ENCODE assay signal across 15 mouse cellular contexts in the genomic region with DNA sequence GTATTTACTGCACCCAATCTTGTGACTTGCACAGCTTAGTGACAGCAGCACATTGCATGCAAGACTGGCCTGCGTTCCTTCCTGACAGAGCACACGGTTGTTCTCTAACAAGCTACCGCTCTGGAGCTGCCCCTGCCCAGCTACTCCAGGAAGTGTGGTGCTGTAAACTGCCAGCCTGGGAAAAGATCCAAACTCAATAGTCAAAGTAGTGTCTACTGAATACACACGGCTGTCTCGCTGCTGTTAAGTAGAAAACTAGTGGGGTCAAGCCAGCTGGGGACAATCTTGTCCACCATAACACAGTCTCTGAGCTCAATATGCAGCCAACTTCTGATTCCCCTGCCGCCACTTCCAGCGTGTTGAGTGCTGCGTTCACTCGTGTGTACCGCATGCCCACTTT.
DNase-seq lines count a peak whose midpoint lies in the region; ATAC-seq lines count a peak whose summit lies in the region.
"Had no signal": no experiment of that assay in that cellular context is flagged by ENCODE, and none has a peak within 500 bp of the region (broad histone marks: within the 10 kb centered on the region; RNA-seq: fewer than 3 reads in every experiment).

No protein-coding gene starts in this region.

- no peaks in the 10 kb centered on the region for H3K9me3 ChIP-seq in forebrain, embryonic 10.5 days
- no peaks in the 10 kb centered on the region for H3K9me3 ChIP-seq in forebrain, embryonic 11.5 days (ENCODE audit: control insufficient read depth, low read length)
- no peaks in the 10 kb centered on the region for H3K9me3 ChIP-seq in forebrain, embryonic 15.5 days
- H3K9me3 ChIP-seq: liver, embryonic 13.5 days; neural tube, embryonic 15.5 days; stomach, embryonic 15.5 days had no signal

- no peak for DNase-seq in forebrain, embryonic 10.5 days (ENCODE audit: extremely low spot score, low spot score)
- no peak for DNase-seq in forebrain, embryonic 11.5 days (ENCODE audit: low spot score)
- peak; percentile 20 for DNase-seq in layer of hippocampus, adult 9-11 months
- DNase-seq in layer of hippocampus, adult 9-10 months (ENCODE audit: low spot score): no peak
- DNase-seq in lung, postnatal 4 days: peak; percentile 13 to 35
- no peak for DNase-seq in embryo, embryonic 9.5 days (ENCODE audit: extremely low spot score)
- DNase-seq: adrenal gland, postnatal 25 days; cerebellum, adult 11-12 months; kidney, postnatal 4 days; liver, embryonic 13.5 days; right cerebral cortex, postnatal 25 days had no signal

- no peak for ATAC-seq in forebrain, embryonic 11.5 days (replicated peaks; ENCODE audit: low FRiP score)
- ATAC-seq in forebrain, embryonic 15.5 days (replicated peaks): 0 out of 2 replicates have a peak, but pooled peaks have one; percentile 29
- no peak for ATAC-seq in granulocyte monocyte progenitor cell, adult 5-6 weeks (replicated peaks; ENCODE audit: poor library complexity, severe bottlenecking)

- peak overlapping the region; percentile 8; the same call in 1 of the 2 replicates for H3K27ac ChIP-seq in forebrain, embryonic 10.5 days
- no peak overlapping the region for H3K27ac ChIP-seq in forebrain, embryonic 11.5 days (ENCODE audit: low read depth, low read length)
- H3K27ac ChIP-seq in forebrain, embryonic 15.5 days (replicated peaks): no peak overlapping the region
- H3K27ac ChIP-seq: liver, embryonic 13.5 days; neural tube, embryonic 15.5 days; stomach, embryonic 15.5 days had no signal

- WGBS in forebrain, embryonic 10.5 days: 97% methylated on average over 10 of the region's 10 CpGs
- WGBS in forebrain, embryonic 11.5 days: 97% methylated on average over 10 of the region's 10 CpGs
- WGBS in forebrain, embryonic 15.5 days: 61% methylated on average over 10 of the region's 10 CpGs

- peaks cover 61% of the 10 kb centered on the region for H3K4me1 ChIP-seq in forebrain, embryonic 10.5 days
- peaks cover 5% of the 10 kb centered on the region for H3K4me1 ChIP-seq in forebrain, embryonic 11.5 days (replicated peaks; ENCODE audit: control insufficient read depth, insufficient read depth, low read length)
- H3K4me1 ChIP-seq in forebrain, embryonic 15.5 days: peaks cover 49% of the 10 kb centered on the region
- H3K4me1 ChIP-seq: liver, embryonic 13.5 days had no signal

- H3K27me3 ChIP-seq in forebrain, embryonic 10.5 days (ENCODE audit: poor library complexity, severe bottlenecking): no peaks in the 10 kb centered on the region
- H3K27me3 ChIP-seq in forebrain, embryonic 11.5 days (ENCODE audit: control insufficient read depth, insufficient read depth, low read length): no peaks in the 10 kb centered on the region
- no peaks in the 10 kb centered on the region for H3K27me3 ChIP-seq in forebrain, embryonic 15.5 days
- H3K27me3 ChIP-seq: liver, embryonic 13.5 days; neural tube, embryonic 15.5 days; stomach, embryonic 15.5 days had no signal

- H3K9ac ChIP-seq in forebrain, embryonic 11.5 days (ENCODE audit: low read length): no peak overlapping the region
- no peak overlapping the region for H3K9ac ChIP-seq in forebrain, embryonic 15.5 days (replicated peaks)
- H3K9ac ChIP-seq: liver, embryonic 13.5 days; neural tube, embryonic 15.5 days; stomach, embryonic 15.5 days had no signal

- H3K4me2 ChIP-seq in forebrain, embryonic 11.5 days (ENCODE audit: low read depth, low read length, severe bottlenecking): no peak overlapping the region
- no peak overlapping the region for H3K4me2 ChIP-seq in forebrain, embryonic 15.5 days (replicated peaks)
- H3K4me2 ChIP-seq: liver, embryonic 13.5 days; neural tube, embryonic 15.5 days; stomach, embryonic 15.5 days had no signal

- no peak overlapping the region for H3K4me3 ChIP-seq in forebrain, embryonic 10.5 days
- H3K4me3 ChIP-seq in forebrain, embryonic 11.5 days (ENCODE audit: low read depth, low read length): no peak overlapping the region
- H3K4me3 ChIP-seq in forebrain, embryonic 15.5 days: no peak overlapping the region
- H3K4me3 ChIP-seq: liver, embryonic 13.5 days; neural tube, embryonic 15.5 days; stomach, embryonic 15.5 days had no signal

- peaks cover 61% of the 10 kb centered on the region for H3K36me3 ChIP-seq in forebrain, embryonic 10.5 days (replicated peaks)
- H3K36me3 ChIP-seq in forebrain, embryonic 11.5 days (ENCODE audit: control insufficient read depth, insufficient read depth, low read length): no peaks in the 10 kb centered on the region
- no peaks in the 10 kb centered on the region for H3K36me3 ChIP-seq in forebrain, embryonic 15.5 days
- H3K36me3 ChIP-seq: neural tube, embryonic 15.5 days; stomach, embryonic 15.5 days had no signal

Comparison
In these comparisons a context has a peak if more than half of its experiments do, and no peak if none do; other contexts are left out.
1. DNase-seq: peak in layer of hippocampus, adult 9-11 months (single experiment) and lung, postnatal 4 days (2 of 2); none in forebrain, embryonic 10.5 days (single experiment), forebrain, embryonic 11.5 days (single experiment), layer of hippocampus, adult 9-10 months (single experiment) and embryo, embryonic 9.5 days (single experiment).